Mouse (Mus musculus) ZHBTc4 (cell line): ENCODE results near the gene Por.

Experiments used
- DNase-seq: peaks from one replicate; pipeline ENCODE4 v3.0.0-alpha.2; 2011; ENCODE audit warnings: low read depth, low spot score

The Por gene

GRCm38 (mm10) chr5:135726641-135727346, 57.0 kb downstream of the Por start:
- DNase-seq: no peak

DNA sequence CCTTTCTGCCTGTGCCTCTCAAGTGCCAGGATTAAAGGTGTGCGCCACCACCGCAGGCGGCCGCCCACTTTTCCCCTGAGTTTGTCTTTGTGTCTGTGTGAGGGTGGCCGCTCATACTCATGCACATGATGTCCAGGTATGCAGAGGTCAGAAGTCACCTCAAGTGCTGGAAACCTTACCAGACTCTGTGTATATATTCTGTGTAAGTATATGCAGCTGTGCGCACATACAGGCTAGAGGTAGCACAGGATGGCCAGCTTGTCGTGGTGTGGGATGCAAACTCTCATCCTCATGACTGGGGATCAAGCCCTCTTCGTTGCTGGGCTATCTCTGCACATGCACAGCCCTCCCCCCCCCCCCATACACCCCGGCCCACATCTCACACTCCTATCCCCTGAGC, 58.0 kb downstream of the Por start:
- DNase-seq: no peak

GRCm38 (mm10) chr5:135728361-135728760, 58.5 kb downstream of the Por start:
- DNase-seq: no peak

DNA sequence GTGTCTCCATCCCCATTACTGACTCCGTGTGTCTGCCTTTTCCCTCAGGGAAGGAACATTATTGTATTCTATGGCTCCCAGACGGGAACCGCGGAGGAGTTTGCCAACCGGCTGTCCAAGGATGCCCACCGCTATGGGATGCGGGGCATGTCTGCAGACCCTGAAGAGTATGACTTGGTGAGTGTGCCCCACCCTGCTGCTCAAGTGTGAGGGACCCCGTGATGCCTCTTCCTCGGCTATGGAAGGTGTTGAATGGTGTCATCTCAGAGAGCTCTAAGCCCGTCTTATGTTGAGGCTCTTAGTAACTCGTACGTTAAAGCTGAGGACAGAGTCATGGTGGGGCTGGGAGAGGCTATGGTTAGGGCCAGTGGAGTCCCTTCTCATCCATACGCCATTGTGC, 59.5 kb downstream of the Por start:
- DNase-seq: no peak

GRCm38 (mm10) chr5:135730278-135730677, 60.4 kb downstream of the Por start:
- DNase-seq: no peak

GRCm38 (mm10) chr5:135730916-135731315, 61.1 kb downstream of the Por start:
- DNase-seq: no peak

GRCm38 (mm10) chr5:135731322-135731721, 61.5 kb downstream of the Por start:
- no peak for DNase-seq

DNA sequence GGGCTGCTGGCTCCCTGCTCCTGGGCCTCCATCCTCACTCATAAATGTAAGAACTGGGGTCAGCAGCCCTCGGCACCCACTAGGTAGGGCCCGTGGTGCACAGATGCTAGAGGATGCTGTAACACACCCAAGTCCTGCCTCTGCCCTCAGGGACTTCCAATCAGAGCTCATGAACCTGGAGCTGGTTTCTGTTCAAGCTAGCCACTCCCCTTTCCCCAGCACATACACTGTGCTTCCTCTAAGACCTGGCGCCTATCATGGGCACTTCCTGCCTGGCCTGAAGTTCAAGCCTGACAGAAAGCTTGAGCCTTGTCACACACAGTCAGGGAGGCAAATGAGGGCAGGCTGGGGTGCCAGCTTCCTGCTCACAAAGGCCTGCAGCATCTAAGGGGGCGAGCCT, 63.2 kb downstream of the Por start:
- peak; percentile 57 for DNase-seq

DNA sequence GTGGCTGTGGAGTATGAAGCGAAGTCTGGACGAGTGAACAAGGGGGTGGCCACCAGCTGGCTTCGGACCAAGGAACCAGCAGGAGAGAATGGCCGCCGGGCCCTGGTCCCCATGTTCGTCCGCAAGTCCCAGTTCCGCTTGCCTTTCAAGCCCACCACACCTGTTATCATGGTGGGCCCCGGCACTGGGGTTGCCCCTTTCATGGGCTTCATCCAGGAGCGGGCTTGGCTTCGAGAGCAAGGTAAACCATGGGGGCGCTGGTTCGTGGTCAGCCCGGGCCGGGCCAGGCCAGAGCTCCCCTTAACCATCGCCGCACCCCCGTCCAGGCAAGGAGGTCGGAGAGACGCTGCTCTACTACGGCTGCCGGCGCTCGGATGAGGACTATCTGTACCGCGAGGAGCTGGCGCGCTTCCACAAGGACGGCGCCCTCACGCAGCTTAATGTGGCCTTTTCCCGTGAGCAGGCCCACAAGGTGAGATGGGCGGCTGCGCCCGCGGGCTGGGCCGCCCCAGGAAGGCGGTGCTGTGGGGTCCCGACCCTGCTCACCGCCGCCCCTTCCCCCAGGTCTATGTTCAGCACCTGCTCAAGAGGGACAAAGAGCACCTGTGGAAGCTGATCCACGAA, 64.3 kb downstream of the Por start:
- peak; percentile 45 for DNase-seq

DNA sequence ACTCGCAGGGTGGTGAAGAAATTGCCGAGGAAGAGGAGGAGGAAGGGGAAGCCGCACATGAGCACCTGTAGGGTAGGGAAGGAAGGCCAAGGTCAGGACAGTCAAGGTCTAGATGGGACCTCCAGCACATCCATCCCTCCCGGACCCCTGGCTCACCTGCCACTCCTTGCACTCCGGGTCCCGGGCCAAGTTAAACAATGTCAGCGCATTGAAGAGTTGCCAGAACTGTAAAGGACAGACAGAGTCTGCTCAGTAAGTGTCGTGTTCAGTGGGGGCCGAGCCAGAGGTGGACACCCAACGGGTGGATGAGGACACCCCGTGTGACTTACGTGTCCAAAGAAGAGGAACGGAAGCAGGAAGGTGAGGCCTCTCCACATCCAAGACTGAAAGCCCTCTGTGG, 65.9 kb downstream of the Por start:
- no peak for DNase-seq

GRCm38 (mm10) chr5:135736544-135736943, 66.7 kb downstream of the Por start:
- peak; percentile 40 for DNase-seq

GRCm38 (mm10) chr5:135737154-135737553, 67.3 kb downstream of the Por start:
- peak; percentile 75 for DNase-seq

DNA sequence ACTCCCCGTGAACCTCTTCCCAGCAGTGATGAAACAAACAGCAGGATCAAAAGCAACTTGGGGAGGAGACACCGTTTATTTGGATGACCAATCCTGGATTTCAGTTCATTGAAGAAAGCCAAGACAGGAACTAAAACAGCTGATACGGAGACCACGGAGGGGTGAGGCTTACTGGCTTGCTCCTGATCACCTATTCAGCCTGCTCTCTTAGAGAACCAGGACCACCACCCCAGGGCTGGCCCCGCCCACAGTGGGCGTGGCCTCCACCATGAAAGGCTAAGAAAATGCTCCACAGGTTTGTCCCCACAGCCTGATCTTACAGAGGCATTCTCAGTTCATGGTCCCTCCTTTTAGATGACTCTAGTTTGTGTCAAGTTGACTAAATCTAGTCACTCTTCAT, 68.4 kb downstream of the Por start:
- peak; percentile 95 for DNase-seq

- peak; percentile 57 for DNase-seq
Measured at GRCm38 (mm10) chr5:135742156-135742555, 72.3 kb downstream of the Por start.

DNA sequence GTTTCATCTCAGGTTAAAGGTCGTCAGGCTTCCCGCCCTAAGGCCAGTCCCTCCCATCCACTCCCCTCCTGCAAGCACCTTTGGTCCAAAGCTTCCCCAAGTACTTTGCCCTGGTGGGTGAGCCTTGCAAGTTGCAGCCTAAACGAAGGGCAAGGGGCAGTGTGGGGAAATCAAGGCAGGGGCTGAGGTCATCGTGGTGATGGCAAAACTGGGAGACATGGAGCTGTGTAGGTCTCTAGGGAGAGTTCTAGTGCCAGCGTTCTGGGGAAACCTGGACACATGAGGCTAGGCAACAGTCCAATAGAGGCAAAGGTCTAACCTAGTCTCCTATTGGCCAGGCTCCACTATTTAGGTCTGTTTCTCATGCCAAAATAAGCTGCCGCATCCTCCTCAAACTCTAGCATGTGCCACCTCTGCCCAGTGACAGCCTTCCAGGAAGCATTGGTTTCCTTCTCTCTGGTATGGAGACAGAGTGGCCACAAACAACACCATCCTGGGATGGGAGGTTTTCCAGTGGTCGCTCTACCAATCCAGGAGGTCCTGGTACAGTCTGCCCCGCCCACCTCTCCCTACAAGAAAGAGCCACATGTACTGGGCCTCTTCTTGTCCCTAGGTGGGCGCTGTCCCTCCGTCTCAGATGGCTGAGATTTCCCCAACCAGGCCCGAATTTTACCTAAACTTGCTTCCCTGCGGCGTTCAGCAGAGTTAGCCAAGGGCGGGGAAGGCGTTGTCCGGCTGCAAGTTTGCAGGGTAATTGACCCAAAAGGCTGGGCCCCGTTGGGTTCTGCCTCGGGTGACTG, 73.3 kb downstream of the Por start:
- peak; percentile 51 for DNase-seq

- peak; percentile 96 for DNase-seq
Measured at GRCm38 (mm10) chr5:135743741-135744609, 74.1 kb downstream of the Por start, which contains the start of gene Tmem120a. Tmem120a (minus strand) TSS chr5:135744448.

- DNase-seq: no peak
Measured at GRCm38 (mm10) chr5:135744742-135745141, 74.9 kb downstream of the Por start.

- no peak for DNase-seq
Measured at GRCm38 (mm10) chr5:135751041-135751440, 81.2 kb downstream of the Por start.

- no peak for DNase-seq
Measured at GRCm38 (mm10) chr5:135751595-135751994, 81.8 kb downstream of the Por start.

DNA sequence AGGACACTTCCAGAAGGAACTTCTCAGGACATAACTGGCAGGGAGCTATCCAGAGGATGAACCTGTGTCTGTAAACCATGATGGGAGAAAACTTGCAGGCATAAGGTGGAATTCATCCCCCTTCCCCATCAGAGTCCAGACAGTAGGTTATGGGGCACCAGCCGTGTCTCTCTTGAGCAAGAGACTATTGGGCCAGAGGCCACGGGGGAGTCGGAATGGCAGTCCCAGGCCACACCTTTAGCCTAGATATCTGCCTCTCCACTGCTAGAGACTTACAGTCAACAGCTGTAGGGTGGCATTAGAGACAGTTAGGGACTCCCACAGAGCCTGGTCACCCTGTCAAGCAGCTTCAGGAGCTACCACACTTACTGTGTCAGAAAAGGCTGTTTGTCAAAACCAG, 92.0 kb downstream of the Por start:
- DNase-seq: no peak

DNA sequence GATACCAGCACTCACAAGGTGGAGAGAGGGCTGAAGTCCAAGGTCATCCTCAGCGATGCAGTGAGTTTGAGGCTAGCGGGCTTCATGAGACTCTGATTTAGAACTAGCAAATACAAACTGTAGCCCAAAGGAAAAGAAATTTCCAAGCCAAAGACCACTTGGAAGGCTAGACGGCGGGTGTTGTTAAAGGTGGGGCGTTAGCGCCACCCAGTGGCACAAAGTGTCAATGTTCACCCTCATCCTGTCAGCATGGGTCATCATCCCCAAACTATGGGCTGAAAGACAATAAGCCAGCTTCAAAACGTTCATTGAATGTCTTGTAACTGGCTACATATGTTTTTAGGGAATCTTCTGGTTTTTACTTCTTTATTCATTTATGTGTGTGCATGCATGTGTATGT, 93.7 kb downstream of the Por start:
- peak; percentile 82 for DNase-seq

- no peak for DNase-seq
Measured at GRCm38 (mm10) chr5:135764971-135765370, 95.1 kb downstream of the Por start.
